Mouse (Mus musculus) neutrophil, adult 5-6 weeks (primary cell): Measurements from ENCODE around the gene Prepl. TPM values are rescaled to one million over a fixed set of nuclear protein-coding genes. Genes with fewer than 3 reads are reported as not detected.

ENCODE experiments used
- ATAC-seq: fragments of 151-379, 151-347 bp; 2 replicates; pipeline ENCODE4 v1.8.0; 2017; ENCODE audit warnings: mild to moderate bottlenecking, moderate TSS enrichment; ENCODE audit not compliant: insufficient number of reproducible peaks, poor library complexity, low FRiP score, severe bottlenecking; ENCODE audit errors: extremely low read depth
- total RNA-seq: library from RNA; stranded (forward); fragments of 200-1000 nt; gene quantifications from 2 replicates; pipeline ENCODE4 v1.2.3, GENCODE M21; 2017

The Prepl gene
- total RNA-seq = 16.5 and 20.1 TPM in 2 replicates

DNA sequence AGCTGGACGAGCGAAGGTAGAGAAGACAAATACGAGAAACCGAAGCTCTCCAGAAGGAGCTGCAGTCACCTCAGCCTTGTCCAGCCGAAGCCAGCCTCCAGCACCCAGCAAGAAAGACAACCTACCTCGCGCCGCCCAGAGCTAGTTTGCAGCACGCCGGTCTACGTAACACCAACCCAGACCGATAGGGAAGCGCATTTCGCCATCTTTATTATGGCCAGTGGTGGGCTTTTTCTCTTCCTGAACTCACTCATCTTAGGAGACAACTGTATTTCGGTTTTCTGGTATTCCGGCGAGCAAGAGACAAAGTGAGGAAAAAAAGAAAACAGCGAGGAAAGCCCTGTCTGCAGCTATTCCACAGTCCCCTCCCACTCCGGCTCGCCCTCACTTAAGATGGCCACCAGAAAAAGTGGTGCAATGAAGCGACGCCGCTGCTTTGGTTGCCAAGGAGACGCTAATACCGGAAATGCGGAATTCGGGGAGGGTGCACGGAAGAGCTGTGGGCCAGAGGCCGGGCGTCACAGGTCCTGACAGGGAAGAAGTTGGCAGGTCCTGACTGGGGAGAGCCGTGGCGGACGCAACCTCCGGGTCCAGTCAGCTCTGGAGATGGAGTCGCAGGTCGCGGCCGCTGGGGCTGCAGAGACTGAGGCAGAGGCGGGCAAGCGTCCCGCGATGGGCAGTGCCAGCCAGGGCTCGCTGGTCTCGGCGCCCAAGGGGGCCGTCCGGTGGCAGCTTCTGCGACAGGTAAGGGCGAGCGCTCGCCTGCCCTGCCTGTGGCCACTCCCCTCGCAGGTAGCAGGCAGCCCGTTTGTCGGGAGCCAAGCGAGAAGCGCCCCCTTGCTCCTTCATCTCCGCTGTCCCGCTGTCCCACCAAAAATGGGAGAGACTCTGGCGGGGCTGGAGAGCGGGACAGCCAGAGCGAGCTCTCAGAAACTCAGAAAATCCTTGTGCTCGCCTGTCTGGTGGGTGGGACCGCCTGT is at the start of gene Prepl, which contains the start of gene Camkmt:
Gene Prepl, minus strand, starts transcription at position 122 of the 980 bp plus-strand sequence.
Gene Camkmt, plus strand, starts transcription at position 433 of the 980 bp plus-strand sequence.
- peak; percentile 99 for ATAC-seq

DNA sequence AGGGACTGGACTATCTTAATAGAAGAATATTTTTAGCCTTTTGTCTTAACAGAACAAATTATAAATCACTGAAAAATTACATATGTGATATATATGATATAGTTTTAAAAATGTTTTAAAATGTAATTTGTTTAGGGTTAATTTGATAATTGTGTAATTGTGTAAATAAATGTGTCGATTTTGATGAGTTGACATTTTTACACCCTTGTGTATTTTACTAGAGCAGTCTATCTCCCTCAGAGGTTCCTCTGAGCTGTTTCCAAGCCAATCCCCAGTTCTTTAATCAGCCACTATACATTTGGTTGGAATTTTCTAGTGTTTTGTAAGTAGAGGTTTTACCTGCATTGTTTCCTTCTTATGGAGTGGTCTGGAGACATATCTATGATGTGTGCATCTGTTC is 48.4 kb upstream of the Prepl start:
- no peak for ATAC-seq

DNA sequence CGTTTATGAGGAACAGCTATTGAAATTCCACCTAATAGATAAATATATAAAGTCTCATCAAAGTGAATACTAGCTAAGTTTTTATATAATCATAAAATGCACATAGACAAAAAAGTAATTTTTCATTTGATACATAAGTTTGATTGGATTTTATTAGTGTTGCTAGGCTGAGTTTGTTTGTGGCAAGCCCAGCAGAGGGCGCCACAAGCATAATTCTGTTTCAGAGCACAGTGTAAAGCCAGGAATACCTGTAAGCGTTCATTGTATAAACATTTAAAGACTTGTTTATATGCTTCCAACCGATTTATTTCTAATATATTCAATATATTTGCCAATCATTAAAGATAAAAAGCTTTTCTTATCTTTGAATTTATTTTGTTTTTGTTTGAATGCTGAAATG is 26.6 kb upstream of the Prepl start:
- ATAC-seq = no peak

DNA sequence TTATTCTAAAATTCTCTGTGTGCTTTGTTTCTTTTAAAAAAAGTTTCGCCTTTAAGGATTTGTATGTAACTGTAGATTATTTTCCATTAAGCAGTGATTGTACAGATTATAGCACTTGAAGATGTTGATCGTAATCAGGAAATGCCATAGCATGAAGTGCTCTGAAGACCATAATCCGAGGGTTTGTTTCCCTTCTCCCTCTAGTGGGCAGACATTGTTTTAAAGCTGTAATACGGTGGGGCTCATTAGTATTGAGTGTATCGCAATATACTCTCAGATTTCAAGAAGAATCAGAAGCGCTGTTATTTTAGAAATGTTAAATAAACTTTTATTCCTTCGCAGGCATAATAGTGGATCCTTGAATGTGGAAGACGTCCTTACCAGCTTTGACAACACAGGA is 23.4 kb upstream of the Prepl start:
- no peak for ATAC-seq

DNA sequence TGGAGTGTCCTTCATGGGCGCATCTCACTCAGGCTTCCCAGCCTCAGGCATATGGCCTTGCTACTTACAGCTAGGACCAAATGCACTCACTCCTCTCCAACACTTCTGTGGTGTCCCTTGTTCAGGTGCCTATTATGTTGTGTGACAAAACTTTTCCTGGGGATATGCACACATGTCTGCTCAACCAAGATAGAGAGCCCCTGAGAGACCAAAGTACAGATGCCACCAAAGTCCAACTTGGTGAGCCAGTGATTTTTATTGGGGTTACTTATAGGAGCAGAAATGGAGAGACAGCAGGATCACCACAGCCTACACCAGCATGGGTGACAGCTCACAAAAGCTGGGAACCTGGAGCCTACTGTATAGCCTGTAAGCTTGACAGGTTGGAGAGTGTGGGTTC is 20.6 kb upstream of the Prepl start:
- ATAC-seq = no peak

DNA sequence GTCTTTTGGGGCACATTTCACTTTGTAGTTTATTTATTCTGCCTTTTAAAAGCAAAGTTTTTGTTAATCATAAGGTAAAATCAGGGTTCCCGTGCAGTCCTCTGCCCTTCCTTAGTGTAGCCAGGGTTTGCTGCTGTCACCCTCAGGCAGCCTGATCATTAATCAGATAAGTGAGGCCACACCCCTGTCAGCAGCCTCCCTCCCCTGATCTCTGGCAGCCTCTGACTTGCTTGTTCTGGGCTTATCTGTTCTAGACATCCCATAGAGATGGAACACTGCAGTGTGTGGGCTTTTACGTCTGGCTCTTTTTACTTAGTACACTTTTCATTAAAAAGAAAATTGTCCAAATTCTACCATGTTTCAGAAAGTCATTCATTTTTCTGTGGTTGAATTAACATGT is 13.3 kb upstream of the Prepl start:
- no peak for ATAC-seq

DNA sequence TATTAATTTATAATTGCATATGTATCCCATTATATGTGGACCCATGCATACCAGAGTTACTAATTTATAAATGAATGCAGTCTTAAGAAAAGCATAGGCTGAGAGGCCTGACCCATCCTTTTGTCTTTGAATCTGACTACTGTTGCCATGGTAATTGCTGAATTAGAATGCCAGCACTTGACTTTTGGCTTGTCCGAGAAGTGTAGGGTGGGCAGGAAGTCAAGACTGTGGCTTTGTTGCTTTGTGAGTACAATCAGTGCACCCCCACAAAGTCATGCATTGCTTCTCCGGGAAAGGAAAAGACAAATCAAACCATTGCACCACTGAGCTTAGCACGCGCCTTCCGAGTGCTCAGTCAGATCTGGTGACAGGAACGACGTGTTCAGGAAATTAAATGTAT is 11.7 kb upstream of the Prepl start:
- ATAC-seq = no peak

DNA sequence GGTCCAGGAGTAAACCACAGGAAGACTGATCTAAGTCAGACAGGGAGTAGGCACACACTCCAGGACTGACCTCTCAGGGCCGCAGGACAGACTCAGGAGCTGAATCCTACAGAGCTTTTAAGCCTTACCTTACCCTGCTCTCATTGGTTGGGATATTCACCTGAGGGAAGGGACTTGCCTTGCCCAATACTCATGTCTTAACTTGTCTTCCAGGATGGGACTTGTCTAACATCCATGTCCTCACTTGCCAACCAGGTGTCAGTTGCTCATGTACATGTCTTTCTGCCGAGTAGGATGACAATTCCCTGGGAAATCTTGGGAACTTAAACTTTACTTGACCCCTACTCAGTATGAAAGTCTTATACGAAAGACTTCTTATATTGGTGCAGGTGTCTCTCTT is 10.2 kb upstream of the Prepl start:
- ATAC-seq = no peak

DNA sequence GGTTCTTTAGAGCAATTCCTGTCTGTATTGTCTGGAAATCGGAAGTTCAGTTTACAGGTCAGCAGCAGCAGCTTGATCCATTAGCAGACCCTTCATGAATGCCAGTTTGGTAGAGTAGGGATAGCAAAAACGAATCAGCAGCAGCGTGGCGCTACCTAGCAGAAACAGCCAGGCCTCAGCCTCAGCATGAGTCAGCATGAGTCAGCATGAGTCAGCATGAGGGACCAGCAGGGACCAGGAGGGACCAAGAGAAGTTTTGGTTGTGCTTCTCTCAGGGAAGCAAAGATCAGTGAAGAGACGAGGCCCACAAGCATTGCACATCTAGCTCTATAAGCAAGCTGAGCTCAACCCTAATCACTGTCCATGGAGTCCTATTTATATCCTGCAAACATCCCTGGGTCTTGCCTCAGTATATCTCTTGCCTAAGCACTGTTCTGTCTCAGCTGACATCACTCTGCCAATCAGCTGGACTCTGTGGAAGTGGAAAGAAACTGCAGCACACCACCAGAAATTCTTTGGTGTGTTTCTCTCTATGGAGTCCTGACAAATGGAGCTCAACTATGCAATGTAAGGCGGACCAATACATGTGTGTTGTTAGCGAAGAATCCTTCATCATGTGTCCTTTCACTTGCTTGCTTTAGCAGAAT is 8.8 kb upstream of the Prepl start:
- no peak for ATAC-seq

DNA sequence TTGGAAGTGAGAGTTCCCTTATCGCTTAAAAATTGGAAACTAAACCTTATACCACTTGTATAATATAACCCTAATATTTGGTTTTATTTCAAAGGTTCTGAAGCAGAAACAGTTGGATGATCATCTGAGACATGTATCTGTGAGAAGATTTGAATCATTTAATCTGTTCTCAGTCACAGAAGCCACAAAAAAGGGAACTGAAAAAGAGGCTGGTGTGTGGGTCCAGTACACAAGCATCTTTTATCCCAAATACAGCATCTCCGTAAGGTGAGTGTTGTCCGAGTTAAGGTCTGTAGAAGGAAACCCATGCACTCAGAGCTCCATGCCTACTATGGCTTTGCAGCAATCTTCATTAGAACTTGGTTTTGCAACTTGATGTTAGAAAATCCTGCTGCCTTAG is 6.4 kb upstream of the Prepl start:
- ATAC-seq = no peak

DNA sequence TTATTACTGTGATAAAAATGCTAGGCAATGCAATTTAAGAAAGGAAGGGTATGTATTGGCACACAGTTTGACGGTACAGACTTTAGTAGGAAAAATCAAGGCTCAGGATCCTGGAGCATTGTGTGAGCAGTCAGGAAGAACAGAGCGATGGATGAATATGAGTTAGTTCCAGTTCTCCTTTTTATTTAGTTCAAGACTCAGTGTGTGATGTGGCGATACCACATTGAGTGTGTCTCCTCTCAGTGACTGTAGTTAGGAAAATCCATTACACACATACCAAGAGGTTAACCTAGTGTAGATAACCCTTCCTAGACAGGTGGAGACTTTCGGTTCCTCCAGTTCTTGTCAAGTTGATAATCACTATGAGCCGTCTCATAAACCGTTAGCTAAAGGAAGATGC is 1.7 kb upstream of the Prepl start:
- no peak for ATAC-seq

DNA sequence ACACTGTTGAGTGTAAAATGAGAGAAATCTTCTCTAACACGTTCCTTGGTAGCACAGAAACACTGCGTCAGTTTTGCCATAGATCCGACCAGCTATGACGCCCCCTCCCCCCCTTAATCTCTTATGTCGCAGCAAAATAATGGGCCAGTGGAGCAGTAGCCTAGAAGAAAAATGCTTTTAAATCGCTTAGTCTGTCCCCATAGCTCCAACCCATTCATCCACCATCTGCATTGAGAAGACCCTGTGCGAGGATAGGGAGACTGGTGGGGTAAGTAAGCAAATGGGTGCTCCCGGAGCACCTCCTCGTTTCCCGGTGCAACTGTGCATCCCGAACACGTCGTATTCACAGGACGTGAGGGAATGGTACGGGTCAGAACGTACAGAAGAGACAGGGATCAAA is 420 bp downstream of the Prepl start:
- ATAC-seq = no peak

DNA sequence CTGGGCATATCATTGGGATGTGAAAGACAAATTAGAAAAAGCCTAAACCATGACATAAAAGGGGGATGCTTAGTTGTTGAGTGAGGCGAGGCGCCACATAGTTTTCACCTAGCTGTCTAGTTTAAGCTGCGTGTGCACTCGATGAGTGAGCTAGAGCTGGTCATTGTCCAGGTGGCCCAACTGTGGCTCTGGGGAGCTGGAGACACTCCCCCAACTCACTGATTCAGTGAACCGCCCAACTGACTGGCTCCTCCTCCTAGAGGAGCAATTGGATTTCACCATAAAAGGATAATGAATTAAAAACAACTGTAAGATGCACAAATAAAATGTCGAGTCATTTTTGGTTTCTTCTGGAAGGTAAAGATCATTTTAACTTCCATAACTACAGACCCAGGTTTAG is 1.0 kb downstream of the Prepl start:
- no peak for ATAC-seq

DNA sequence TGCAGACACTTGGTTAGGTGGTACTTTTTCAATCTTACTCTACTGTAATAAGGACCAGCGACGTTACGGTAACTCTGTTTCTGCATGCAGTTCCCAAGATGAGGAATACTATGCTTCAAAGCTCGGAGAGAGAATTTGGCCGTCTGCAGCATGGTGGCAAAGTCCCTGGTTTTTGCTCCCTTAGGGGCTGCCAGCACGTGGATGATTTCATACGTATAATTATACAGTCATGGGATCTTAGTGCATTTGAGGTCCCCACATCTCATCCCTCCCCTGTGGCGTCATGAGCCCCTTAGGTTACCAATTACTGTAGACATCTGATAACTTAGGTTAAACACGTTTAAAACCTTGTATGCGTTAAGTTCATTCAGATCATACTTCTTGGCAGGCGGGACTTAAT is 1.6 kb downstream of the Prepl start:
- no peak for ATAC-seq

DNA sequence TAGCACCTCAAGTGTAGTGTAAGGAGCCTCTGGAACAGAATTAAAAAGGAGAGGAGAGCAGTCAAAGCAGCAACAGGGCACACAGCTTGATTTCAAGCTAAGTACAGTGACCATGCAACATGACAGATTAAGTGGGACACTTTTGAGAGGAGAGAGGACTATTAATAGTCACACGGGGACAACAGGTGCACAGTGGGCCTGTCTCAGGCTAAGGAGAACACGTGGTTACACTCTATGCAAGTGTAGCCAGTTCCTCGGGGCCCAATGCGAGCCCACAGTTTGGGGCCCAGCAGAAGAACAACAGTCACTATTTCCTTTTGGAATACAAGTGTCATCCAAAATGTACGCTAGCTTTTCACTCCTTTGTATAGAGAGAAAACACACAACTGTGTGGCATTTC is 2.5 kb downstream of the Prepl start:
- no peak for ATAC-seq

DNA sequence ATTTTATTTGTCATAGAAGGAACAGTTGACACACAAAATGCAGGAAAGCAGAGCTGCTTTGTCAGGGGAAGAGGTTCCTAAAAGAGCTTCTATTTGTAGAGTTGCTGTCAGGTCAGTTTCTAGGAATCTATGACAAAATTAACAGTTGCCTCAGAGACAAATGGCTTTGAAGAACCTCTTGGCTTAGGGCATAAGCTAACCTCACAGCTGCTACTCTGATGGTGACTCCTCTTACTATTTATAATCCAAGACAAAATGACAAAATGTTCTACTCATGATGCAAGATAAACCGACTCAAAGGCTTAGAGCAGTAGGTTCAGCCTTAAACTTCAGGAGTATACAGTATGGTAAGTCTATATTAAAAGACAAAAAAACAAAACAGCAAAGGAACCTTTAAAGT is 3.5 kb downstream of the Prepl start:
- ATAC-seq = no peak

DNA sequence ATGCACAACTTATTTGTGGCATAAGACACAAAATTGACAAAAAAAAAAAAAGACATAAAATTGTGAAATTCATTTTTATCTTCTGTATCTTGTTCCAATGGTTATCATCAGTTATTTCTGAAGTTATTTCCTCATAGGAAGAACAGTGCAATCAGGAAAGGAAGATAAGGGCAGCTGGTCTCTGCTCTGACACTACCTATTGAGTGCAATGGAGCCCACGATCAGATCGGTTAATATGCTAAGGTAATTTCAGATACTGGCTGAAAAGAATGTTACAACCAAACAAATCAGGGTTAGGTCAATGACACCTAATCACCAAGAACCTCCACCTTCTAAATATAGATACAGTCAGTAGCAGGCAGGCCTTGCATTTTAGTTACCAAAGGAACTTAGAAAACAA is 4.7 kb downstream of the Prepl start:
- ATAC-seq = no peak

DNA sequence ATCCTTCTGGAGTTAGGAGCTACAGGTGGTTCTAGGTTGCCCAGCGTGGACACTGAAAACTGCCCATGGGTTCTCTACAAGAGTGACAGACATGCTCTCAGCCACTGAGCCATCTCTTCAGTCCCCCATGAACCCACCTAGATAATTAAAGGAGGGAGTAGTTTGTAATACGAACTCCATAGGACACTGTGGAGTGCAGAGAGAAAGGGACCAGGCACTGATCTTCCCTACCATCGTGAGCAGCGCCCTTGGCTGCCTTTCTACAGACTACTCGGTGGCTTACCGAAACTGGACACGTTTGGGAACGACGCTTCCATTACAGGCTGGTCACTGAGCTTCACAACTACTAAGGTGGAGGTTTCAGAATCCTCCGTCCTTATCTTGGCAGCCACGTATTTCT is 9.3 kb downstream of the Prepl start:
- ATAC-seq = no peak

DNA sequence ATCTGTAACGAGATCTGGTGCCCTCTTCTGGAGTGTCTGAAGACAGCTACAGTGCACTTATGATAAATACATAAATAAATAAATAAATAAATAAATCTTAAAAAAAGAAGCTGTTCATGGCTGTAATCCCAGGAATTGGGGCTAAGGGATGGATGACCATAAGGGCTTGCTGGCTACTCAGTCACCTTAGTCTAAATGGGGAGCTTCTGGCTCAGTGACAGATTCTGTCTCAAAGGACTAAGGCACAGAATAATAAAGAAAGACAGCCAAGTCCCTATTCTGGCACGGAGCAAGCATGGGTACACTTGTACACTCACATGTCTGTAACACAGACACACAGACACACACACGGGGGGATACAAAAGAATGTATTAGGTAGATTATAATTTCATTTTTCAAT is 10.8 kb downstream of the Prepl start:
- ATAC-seq = no peak

DNA sequence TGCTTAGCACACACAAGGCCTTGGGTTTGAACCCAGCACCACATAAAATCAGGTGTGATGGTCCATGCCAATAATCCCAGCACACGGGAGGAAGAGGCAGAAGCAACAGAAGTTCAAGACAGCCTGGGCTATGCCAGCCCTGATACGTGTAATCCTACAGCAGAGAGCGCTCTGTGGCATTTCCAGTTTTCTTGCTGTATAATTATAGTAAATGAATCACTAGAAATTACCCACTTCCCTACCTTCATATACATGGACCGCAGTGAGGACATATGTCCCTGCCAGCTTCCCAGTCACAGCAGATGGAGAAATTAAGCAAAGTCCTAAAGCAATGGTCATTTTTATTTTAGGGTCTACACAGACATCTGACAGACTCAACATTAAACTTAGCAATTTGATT is 16.0 kb downstream of the Prepl start:
- ATAC-seq = no peak
